Mouse (Mus musculus): ENCODE data around the gene Wdr72. TPM values are rescaled to one million over a fixed set of nuclear protein-coding genes. Genes with fewer than 3 reads are reported as not detected.

The Wdr72 gene
- total RNA-seq, 1 experiment: 0.18 TPM

GRCm38 (mm10) chr9:74228272-74228671, 118.1 kb downstream of the Wdr72 start:
- Histone ChIP-seq H3K27ac (ENCODE audit: insufficient read depth, low read depth, low read length, poor library complexity, severe bottlenecking) (no peak overlapping the region), H3K9ac (ENCODE audit: insufficient read depth, low read depth, low read length, poor library complexity, severe bottlenecking) (no peak overlapping the region), H3K36me3 (ENCODE audit: control insufficient read depth, insufficient read depth, low read length, poor library complexity, severe bottlenecking) (no peaks in the 10 kb centered on the region), H3K4me3 (ENCODE audit: insufficient read depth in 1 of 2, low read depth in 1 of 2, low read length in 2 of 2, poor library complexity in 1 of 2, severe bottlenecking in 1 of 2) (no peak overlapping the region), H3K4me1 (ENCODE audit: control insufficient read depth in 2 of 2, insufficient read depth in 2 of 2, low read length in 2 of 2, poor library complexity in 1 of 2) (no peaks in the 10 kb centered on the region), H3K9me3 (ENCODE audit: control insufficient read depth, insufficient read depth, low read depth, low read length) (no peaks in the 10 kb centered on the region)
- no peak for DNase-seq (ENCODE audit: low read depth, low spot score)
- in situ Hi-C loops (cut with MboI; ENCODE audit: low sequenced_read_pairs in 2 of 2, unreplicated experiment in 2 of 2): no loop called here
- TF ChIP-seq CHD2 (IDR thresholded peaks at IDR 0.05; ENCODE audit: low read depth, low read length): no peak
- no peak for TF ChIP-seq ZC3H11A (IDR thresholded peaks at IDR 0.05; ENCODE audit: borderline replicate concordance, low read depth, low read length)
- no peak for TF ChIP-seq MAFK (IDR thresholded peaks at IDR 0.05; ENCODE audit: insufficient read depth, low read depth, low read length)
- TF ChIP-seq HCFC1 (IDR thresholded peaks at IDR 0.05; ENCODE audit: borderline replicate concordance, insufficient read depth, low read length): no peak
- no peak for TF ChIP-seq ZNF384 (IDR thresholded peaks at IDR 0.05; ENCODE audit: low read depth, low read length)

- TF ChIP-seq HCFC1 (IDR thresholded peaks at IDR 0.05; ENCODE audit: borderline replicate concordance, insufficient read depth, low read length) (no peak), ZC3H11A (IDR thresholded peaks at IDR 0.05; ENCODE audit: borderline replicate concordance, low read depth, low read length) (no peak)
- H3K27ac ChIP-seq (ENCODE audit: insufficient read depth, low read depth, low read length, poor library complexity, severe bottlenecking): no peak overlapping the region
- H3K36me3 ChIP-seq (ENCODE audit: control insufficient read depth, insufficient read depth, low read length, poor library complexity, severe bottlenecking): no peaks in the 10 kb centered on the region
- DNase-seq (ENCODE audit: low read depth, low spot score): no peak
- in situ Hi-C loops (cut with MboI; ENCODE audit: low sequenced_read_pairs in 2 of 2, unreplicated experiment in 2 of 2): no loop called here
- no peaks in the 10 kb centered on the region for H3K9me3 ChIP-seq (ENCODE audit: control insufficient read depth, insufficient read depth, low read depth, low read length)
- H3K4me3 ChIP-seq (ENCODE audit: insufficient read depth in 1 of 2, low read depth in 1 of 2, low read length in 2 of 2, poor library complexity in 1 of 2, severe bottlenecking in 1 of 2): no peak overlapping the region
- H3K4me1 ChIP-seq (ENCODE audit: control insufficient read depth in 2 of 2, insufficient read depth in 2 of 2, low read length in 2 of 2, poor library complexity in 1 of 2): no peaks in the 10 kb centered on the region
- no peak overlapping the region for H3K9ac ChIP-seq (ENCODE audit: insufficient read depth, low read depth, low read length, poor library complexity, severe bottlenecking)
Observed at GRCm38 (mm10) chr9:74241292-74241691, 131.1 kb downstream of the Wdr72 start.

DNA sequence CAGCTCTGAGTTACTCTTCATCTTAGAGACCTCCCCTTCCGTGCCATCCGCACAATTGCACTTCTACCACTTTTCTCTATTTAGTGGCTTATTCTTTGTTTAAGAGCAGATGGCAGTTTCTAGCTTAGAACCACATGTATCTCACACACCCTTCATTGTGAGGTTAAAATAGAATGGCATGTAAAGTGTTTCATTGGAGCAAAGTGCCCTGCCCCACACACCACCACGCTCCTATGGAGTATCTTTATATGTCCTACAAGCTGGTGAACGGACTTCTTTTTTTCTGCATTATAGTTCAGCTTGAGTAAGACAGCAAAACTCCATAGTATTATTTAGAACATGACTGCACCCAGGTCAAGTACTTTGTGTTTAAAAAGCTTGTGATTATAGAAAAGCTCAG, 137.9 kb downstream of the Wdr72 start:
- Histone ChIP-seq H3K4me3 (ENCODE audit: insufficient read depth in 1 of 2, low read depth in 1 of 2, low read length in 2 of 2, poor library complexity in 1 of 2, severe bottlenecking in 1 of 2) (no peak overlapping the region), H3K4me1 (ENCODE audit: control insufficient read depth in 2 of 2, insufficient read depth in 2 of 2, low read length in 2 of 2, poor library complexity in 1 of 2) (no peaks in the 10 kb centered on the region), H3K36me3 (ENCODE audit: control insufficient read depth, insufficient read depth, low read length, poor library complexity, severe bottlenecking) (no peaks in the 10 kb centered on the region), H3K27ac (ENCODE audit: insufficient read depth, low read depth, low read length, poor library complexity, severe bottlenecking) (no peak overlapping the region), H3K9me3 (ENCODE audit: control insufficient read depth, insufficient read depth, low read depth, low read length) (no peaks in the 10 kb centered on the region), H3K9ac (ENCODE audit: insufficient read depth, low read depth, low read length, poor library complexity, severe bottlenecking) (no peak overlapping the region)
- no peak for TF ChIP-seq MAFK (IDR thresholded peaks at IDR 0.05; ENCODE audit: insufficient read depth, low read depth, low read length)
- TF ChIP-seq ZNF384 (IDR thresholded peaks at IDR 0.05; ENCODE audit: low read depth, low read length): no peak
- no peak for TF ChIP-seq ZC3H11A (IDR thresholded peaks at IDR 0.05; ENCODE audit: borderline replicate concordance, low read depth, low read length)
- TF ChIP-seq CHD2 (IDR thresholded peaks at IDR 0.05; ENCODE audit: low read depth, low read length): no peak
- TF ChIP-seq HCFC1 (IDR thresholded peaks at IDR 0.05; ENCODE audit: borderline replicate concordance, insufficient read depth, low read length): no peak
- in situ Hi-C loops (cut with MboI; ENCODE audit: low sequenced_read_pairs in 2 of 2, unreplicated experiment in 2 of 2): no loop called here
- DNase-seq (ENCODE audit: low read depth, low spot score): no peak

DNA sequence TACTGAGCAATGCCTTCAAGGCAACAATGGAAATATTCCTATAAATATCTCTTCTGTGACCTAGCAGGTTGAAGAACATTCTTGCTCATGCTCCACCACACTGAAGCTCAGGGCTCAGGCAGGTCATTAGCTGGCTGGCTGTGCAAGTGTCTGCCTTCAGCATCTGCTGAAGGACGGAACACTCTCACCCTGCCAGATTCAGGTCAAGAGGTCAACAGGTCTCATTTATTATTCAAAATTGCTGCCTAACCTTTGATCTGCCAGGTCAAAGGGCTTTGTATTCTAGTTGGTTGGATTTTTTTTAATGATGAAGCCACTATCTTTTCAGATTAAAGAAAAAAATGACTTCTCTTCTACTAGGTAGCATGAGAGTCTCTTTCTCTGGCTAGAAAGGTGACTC, 139.3 kb downstream of the Wdr72 start:
- Histone ChIP-seq H3K4me1 (ENCODE audit: control insufficient read depth in 2 of 2, insufficient read depth in 2 of 2, low read length in 2 of 2, poor library complexity in 1 of 2) (no peaks in the 10 kb centered on the region), H3K27ac (ENCODE audit: insufficient read depth, low read depth, low read length, poor library complexity, severe bottlenecking) (no peak overlapping the region), H3K9me3 (ENCODE audit: control insufficient read depth, insufficient read depth, low read depth, low read length) (no peaks in the 10 kb centered on the region), H3K36me3 (ENCODE audit: control insufficient read depth, insufficient read depth, low read length, poor library complexity, severe bottlenecking) (no peaks in the 10 kb centered on the region), H3K4me3 (ENCODE audit: insufficient read depth in 1 of 2, low read depth in 1 of 2, low read length in 2 of 2, poor library complexity in 1 of 2, severe bottlenecking in 1 of 2) (no peak overlapping the region), H3K9ac (ENCODE audit: insufficient read depth, low read depth, low read length, poor library complexity, severe bottlenecking) (no peak overlapping the region)
- in situ Hi-C loops (cut with MboI; ENCODE audit: low sequenced_read_pairs in 2 of 2, unreplicated experiment in 2 of 2): no loop called here
- no peak for TF ChIP-seq ZC3H11A (IDR thresholded peaks at IDR 0.05; ENCODE audit: borderline replicate concordance, low read depth, low read length)
- no peak for TF ChIP-seq CHD2 (IDR thresholded peaks at IDR 0.05; ENCODE audit: low read depth, low read length)
- TF ChIP-seq ZNF384 (IDR thresholded peaks at IDR 0.05; ENCODE audit: low read depth, low read length): no peak
- no peak for TF ChIP-seq MAFK (IDR thresholded peaks at IDR 0.05; ENCODE audit: insufficient read depth, low read depth, low read length)
- no peak for TF ChIP-seq HCFC1 (IDR thresholded peaks at IDR 0.05; ENCODE audit: borderline replicate concordance, insufficient read depth, low read length)
- no peak for DNase-seq (ENCODE audit: low read depth, low spot score)

GRCm38 (mm10) chr9:74250522-74250921, 140.4 kb downstream of the Wdr72 start:
- H3K9me3 ChIP-seq (ENCODE audit: control insufficient read depth, insufficient read depth, low read depth, low read length): no peaks in the 10 kb centered on the region
- in situ Hi-C loops (cut with MboI; ENCODE audit: low sequenced_read_pairs in 2 of 2, unreplicated experiment in 2 of 2): no loop called here
- H3K36me3 ChIP-seq (ENCODE audit: control insufficient read depth, insufficient read depth, low read length, poor library complexity, severe bottlenecking): no peaks in the 10 kb centered on the region
- no peak overlapping the region for H3K27ac ChIP-seq (ENCODE audit: insufficient read depth, low read depth, low read length, poor library complexity, severe bottlenecking)
- H3K4me3 ChIP-seq (ENCODE audit: insufficient read depth in 1 of 2, low read depth in 1 of 2, low read length in 2 of 2, poor library complexity in 1 of 2, severe bottlenecking in 1 of 2): no peak overlapping the region
- TF ChIP-seq ZC3H11A (IDR thresholded peaks at IDR 0.05; ENCODE audit: borderline replicate concordance, low read depth, low read length) (no peak), MAFK (IDR thresholded peaks at IDR 0.05; ENCODE audit: insufficient read depth, low read depth, low read length) (no peak), CHD2 (IDR thresholded peaks at IDR 0.05; ENCODE audit: low read depth, low read length) (no peak), HCFC1 (IDR thresholded peaks at IDR 0.05; ENCODE audit: borderline replicate concordance, insufficient read depth, low read length) (no peak), ZNF384 (IDR thresholded peaks at IDR 0.05; ENCODE audit: low read depth, low read length) (no peak)
- no peaks in the 10 kb centered on the region for H3K4me1 ChIP-seq (ENCODE audit: control insufficient read depth in 2 of 2, insufficient read depth in 2 of 2, low read length in 2 of 2, poor library complexity in 1 of 2)
- H3K9ac ChIP-seq (ENCODE audit: insufficient read depth, low read depth, low read length, poor library complexity, severe bottlenecking): no peak overlapping the region
- no peak for DNase-seq (ENCODE audit: low read depth, low spot score)
